Mouse (Mus musculus) small intestine, adult 2 months (tissue): ENCODE measurements around the gene Acyp2.

Experiments
- CTCF ChIP-seq: fragments of 200-500 bp; IDR thresholded peaks from 2 replicates; pipeline ENCODE4 v1.5.1; 2012; ENCODE audit warnings: low read depth, mild to moderate bottlenecking, control low read depth, inconsistent platforms, low read length, moderate library complexity, mixed read lengths; ENCODE audit not compliant: insufficient replicate concordance, insufficient read length; ENCODE audit errors: extremely low read depth
- POLR2A ChIP-seq: fragments of 200-500 bp; IDR thresholded peaks from 2 replicates; pipeline ENCODE4 v1.6.1; 2012; ENCODE audit warnings: low read depth, mild to moderate bottlenecking, control low read depth, inconsistent platforms, low read length, moderate library complexity

- TF ChIP-seq CTCF = no peak
- TF ChIP-seq POLR2A = no peak
Observed at GRCm38 (mm10) chr11:30491515-30492260, 157.7 kb downstream of the Acyp2 start.
